In genomic region chr5:113933480-113933879, GRCm38 (mm10) we compare ENCODE assay signal across 13 mouse cellular contexts. TPM values are rescaled to one million over a fixed set of nuclear protein-coding genes. Genes with fewer than 3 reads are reported as not detected.
A peak's percentile ranks its signal among the peaks of the same experiment; 100 is the strongest.
DNase-seq lines count a peak whose midpoint lies in the region; ATAC-seq and TF ChIP-seq lines count a peak whose summit lies in the region.
"Had no signal": no experiment of that assay in that cellular context is flagged by ENCODE, and none has a peak within 500 bp of the region (broad histone marks: within the 10 kb centered on the region; RNA-seq: fewer than 3 reads in every experiment).

No protein-coding gene starts in this region.

- no peak overlapping the region for H3K9ac ChIP-seq in heart, adult 2 months (ENCODE audit: low read depth, low read length)
- H3K9ac ChIP-seq in liver, adult 2 months (ENCODE audit: low read depth, low read length): no peak overlapping the region
- H3K9ac ChIP-seq in ES-Bruce4 (ENCODE audit: low read depth, poor library complexity, severe bottlenecking): no peak overlapping the region
- H3K9ac ChIP-seq in liver, embryonic 14.5 days (replicated peaks): no peak overlapping the region
- H3K9ac ChIP-seq: embryonic facial prominence, embryonic 12.5 days had no signal

- TF ChIP-seq POLR2A in heart, adult 2 months (IDR thresholded peaks at IDR 0.05; ENCODE audit: insufficient read depth, low read depth, low read length): no peak
- no peak for TF ChIP-seq POLR2A in liver, adult 2 months (IDR thresholded peaks at IDR 0.05; ENCODE audit: extremely low read depth, insufficient read depth, low read length)
- TF ChIP-seq POLR2A in ES-Bruce4 (IDR thresholded peaks at IDR 0.05; ENCODE audit: insufficient read depth, low read length): no peak

- DNase-seq in heart, adult 2 months: no peak
- DNase-seq in heart, adult 11 months: no peak
- DNase-seq in liver, adult 2 months (ENCODE audit: extremely low read depth, low read depth, low spot score): no peak
- DNase-seq in liver: no peak
- DNase-seq in liver, embryonic 14.5 days (ENCODE audit: low read depth in 3 of 3, low spot score in 3 of 3): no peak
- DNase-seq in cerebellum, postnatal 10 days: no peak
- no peak for DNase-seq in embryo, embryonic 10 days (ENCODE audit: low spot score)
- DNase-seq: cerebellum, adult 11 months; thymus, postnatal 25 days had no signal

- H3K27me3 ChIP-seq in heart, adult 2 months (ENCODE audit: control insufficient read depth, insufficient read depth, low read length): no peaks in the 10 kb centered on the region
- H3K27me3 ChIP-seq in liver, adult 2 months (ENCODE audit: control insufficient read depth, insufficient read depth, low read length): no peaks in the 10 kb centered on the region
- no peaks in the 10 kb centered on the region for H3K27me3 ChIP-seq in ES-Bruce4 (ENCODE audit: control insufficient read depth, insufficient read depth, low read length, poor library complexity, severe bottlenecking)
- no peaks in the 10 kb centered on the region for H3K27me3 ChIP-seq in liver, embryonic 14.5 days (ENCODE audit: control insufficient read depth, insufficient read depth, low read length)
- H3K27me3 ChIP-seq: embryonic facial prominence, embryonic 12.5 days had no signal

- H3K4me1 ChIP-seq in heart, adult 2 months (ENCODE audit: control insufficient read depth, insufficient read depth, low read length): peaks cover 10% of the 10 kb centered on the region
- H3K4me1 ChIP-seq in liver, adult 2 months (ENCODE audit: control insufficient read depth, insufficient read depth, low read length): 0 out of 2 replicates have a peak, but pooled peaks cover 2% of the 10 kb centered on the region
- peaks cover 8% of the 10 kb centered on the region for H3K4me1 ChIP-seq in ES-Bruce4 (ENCODE audit: control insufficient read depth, insufficient read depth, low read length)
- H3K4me1 ChIP-seq in liver, embryonic 14.5 days (replicated peaks; ENCODE audit: control insufficient read depth in 2 of 2, insufficient read depth in 2 of 2, low read length in 1 of 2): peaks cover 0 to 23% of the 10 kb centered on the region in 2 experiments

- intact Hi-C loops in heart, adult 2 months (cut with DNase I): no loop called here

- H3K36me3 ChIP-seq in heart, adult 2 months (ENCODE audit: control insufficient read depth, insufficient read depth, low read length): peaks cover 2% of the 10 kb centered on the region; the same call in 1 of the 2 replicates
- H3K36me3 ChIP-seq in liver, adult 2 months (ENCODE audit: control insufficient read depth, insufficient read depth, low read length): no peaks in the 10 kb centered on the region
- H3K36me3 ChIP-seq in ES-Bruce4 (ENCODE audit: control insufficient read depth, insufficient read depth, low read length, poor library complexity, severe bottlenecking): no peaks in the 10 kb centered on the region
- no peaks in the 10 kb centered on the region for H3K36me3 ChIP-seq in liver, embryonic 14.5 days (replicated peaks; ENCODE audit: control insufficient read depth, insufficient read depth, low read depth)

- no peak overlapping the region for H3K27ac ChIP-seq in heart, adult 2 months
- no peak overlapping the region for H3K27ac ChIP-seq in liver, adult 2 months (replicated peaks; ENCODE audit: insufficient read depth, low read depth, low read length)
- H3K27ac ChIP-seq in ES-Bruce4 (ENCODE audit: insufficient read depth, low read length): no peak overlapping the region
- H3K27ac ChIP-seq in liver, embryonic 14.5 days: no peak overlapping the region
- H3K27ac ChIP-seq: embryonic facial prominence, embryonic 12.5 days; hindbrain, embryonic 10.5 days had no signal

- peak; percentile 59 for TF ChIP-seq CTCF in heart, adult 2 months (IDR thresholded peaks at IDR 0.05)
- peak; percentile 32; the same call in 1 of the 2 replicates for TF ChIP-seq CTCF in liver, adult 2 months (IDR thresholded peaks at IDR 0.05; ENCODE audit: low read depth, low read length)
- TF ChIP-seq CTCF in ES-Bruce4 (IDR thresholded peaks at IDR 0.05; ENCODE audit: low read depth, low read length): peak; percentile 57
- peak; percentile 56 for TF ChIP-seq CTCF in liver, embryonic 14.5 days (IDR thresholded peaks at IDR 0.05; ENCODE audit: low read depth)

- no peaks in the 10 kb centered on the region for H3K79me2 ChIP-seq in heart, adult 2 months (replicated peaks; ENCODE audit: control insufficient read depth, insufficient read depth, low read length)
- H3K79me2 ChIP-seq in liver, adult 2 months (ENCODE audit: control insufficient read depth, insufficient read depth, low read length): no peaks in the 10 kb centered on the region

- ATAC-seq in liver, embryonic 14.5 days (ENCODE audit: insufficient read depth): no peak
- ATAC-seq: forebrain, embryonic 16.5 days had no signal

- 72% methylated on average over 4 of the region's 4 CpGs for WGBS in heart, adult 2 months
- WGBS in liver, adult 2 months: 74% methylated on average over 4 of the region's 4 CpGs
- WGBS in liver, embryonic 14.5 days (ENCODE audit: insufficient replicate concordance): 68% methylated on average over 4 of the region's 4 CpGs

- no peak overlapping the region for H3K4me2 ChIP-seq in liver, embryonic 14.5 days (ENCODE audit: low read depth)
- H3K4me2 ChIP-seq: embryonic facial prominence, embryonic 12.5 days had no signal

- no peaks in the 10 kb centered on the region for H3K9me3 ChIP-seq in ES-Bruce4 (replicated peaks; ENCODE audit: control insufficient read depth, insufficient read depth, low read length, poor library complexity, severe bottlenecking)
- no peaks in the 10 kb centered on the region for H3K9me3 ChIP-seq in liver, embryonic 14.5 days (ENCODE audit: control insufficient read depth, low read length)
- H3K9me3 ChIP-seq: embryonic facial prominence, embryonic 12.5 days; hindbrain, embryonic 10.5 days had no signal

- TF ChIP-seq EP300 in heart, adult 2 months (IDR thresholded peaks at IDR 0.05; ENCODE audit: insufficient read depth, low read depth, low read length): no peak
- TF ChIP-seq EP300 in ES-Bruce4 (IDR thresholded peaks at IDR 0.05; ENCODE audit: insufficient read depth, low read depth, low read length): no peak
- no peak for TF ChIP-seq EP300 in liver, embryonic 14.5 days (IDR thresholded peaks at IDR 0.05; ENCODE audit: low read depth)

- H3K4me3 ChIP-seq in heart, adult 2 months: no peak overlapping the region
- H3K4me3 ChIP-seq in liver, adult 2 months (ENCODE audit: insufficient read depth, low read depth, low read length): no peak overlapping the region
- no peak overlapping the region for H3K4me3 ChIP-seq in ES-Bruce4 (ENCODE audit: low read depth, low read length)
- H3K4me3 ChIP-seq in liver, embryonic 14.5 days (ENCODE audit: insufficient read depth in 1 of 2, low read depth in 2 of 2, low read length in 2 of 2): no peak overlapping the region
- H3K4me3 ChIP-seq: embryonic facial prominence, embryonic 12.5 days; hindbrain, embryonic 10.5 days had no signal

RNA-seq across cellular contexts. Expression of gene Coro1c, which starts 24.9 kb away (rescaled TPM):
- 10 to 100 TPM; 24.6 to 30.1 TPM for total RNA-seq in heart, adult 2 months (2021)
- polyA plus RNA-seq in heart, adult 2 months (2012; rRNA removed): 24.1 and 27.9 TPM in 2 replicates
- 11.8 and 14.0 TPM in 2 replicates for total RNA-seq in liver, adult 2 months (2014; rRNA removed)
- polyA plus RNA-seq in liver, adult 2 months (2012; rRNA removed): 12.0 and 13.6 TPM in 2 replicates
- polyA plus RNA-seq in ES-Bruce4 (2011; ENCODE audit: insufficient read depth, insufficient read length, low read depth, missing spikeins): 174 and 218 TPM in 2 replicates
- polyA plus RNA-seq in liver, embryonic 14.5 days (2012; rRNA removed): 26.2 and 32.4 TPM in 2 replicates
- polyA plus RNA-seq in liver, embryonic 14.5 days (2014; fragmentation: Nextera tagmentation; extraction: Ambion mirVana): 35.6 and 41.2 TPM in 2 replicates
